Mouse (Mus musculus) urinary bladder, postnatal 14 days (tissue): Measurements from ENCODE around the gene Gm20870.
"Not testable (repeated sequence)": the region's sequence is repeated elsewhere in the genome, so short reads cannot be mapped to it uniquely, and the experiment has no call there.

Source experiments
- DNase-seq: peaks from one replicate; pipeline ENCODE4 v3.0.0; 2021; ENCODE audit warnings: low spot score

Gene Gm20870

GRCm38 (mm10) chrY:71691743-71692142 lies at the start of gene Gm20870:
Gene Gm20870 (plus strand): TSS chrY:71692043.
- DNase-seq = not testable (repeated sequence)
